Mouse (Mus musculus) kidney, postnatal 36 days (tissue): ENCODE results near the gene Appl2.
"Not testable (repeated sequence)": the region's sequence is repeated elsewhere in the genome, so short reads cannot be mapped to it uniquely, and the experiment has no call there.

Experiments
- DNase-seq, 2 experiments: peaks; one replicate each; pipeline ENCODE4 v3.0.0; 2021 to 2022; ENCODE audit warnings: mixed read lengths in 2 of 2

Appl2 gene

GRCm38 (mm10) chr10:83648131-83649020 is at the start of gene Appl2:
Gene Appl2 (minus strand): TSS chr10:83648738.
- DNase-seq: peak; percentile 97

- DNase-seq: no peak
These were observed 47.7 kb upstream of the Appl2 start for GRCm38 (mm10) chr10:83696226-83696625.

- DNase-seq: no peak
These were observed 43.8 kb upstream of the Appl2 start for GRCm38 (mm10) chr10:83692175-83692895.

- DNase-seq: peak in 1 of 2 experiments; percentile 8
These were observed 39.7 kb upstream of the Appl2 start for GRCm38 (mm10) chr10:83688215-83688614.

GRCm38 (mm10) chr10:83681334-83681733 is 32.8 kb upstream of the Appl2 start:
- no peak for DNase-seq

GRCm38 (mm10) chr10:83666556-83666955 is 18.0 kb upstream of the Appl2 start:
- no peak for DNase-seq

GRCm38 (mm10) chr10:83661925-83662324 is 13.4 kb upstream of the Appl2 start:
- no peak for DNase-seq

- peak in 1 of 2 experiments; percentile 12 for DNase-seq
These were observed 12.1 kb upstream of the Appl2 start for GRCm38 (mm10) chr10:83660605-83661004.

GRCm38 (mm10) chr10:83654591-83654990 is 6.1 kb upstream of the Appl2 start:
- no peak for DNase-seq

GRCm38 (mm10) chr10:83652205-83652866 is 3.8 kb upstream of the Appl2 start:
- DNase-seq: not testable (repeated sequence)

GRCm38 (mm10) chr10:83649037-83649436 is 499 bp upstream of the Appl2 start:
- DNase-seq: peak in 1 of 2 experiments; percentile 11

GRCm38 (mm10) chr10:83646351-83646885 is 2.1 kb downstream of the Appl2 start:
- DNase-seq: no peak

GRCm38 (mm10) chr10:83645716-83645990 is 2.9 kb downstream of the Appl2 start:
- DNase-seq: no peak

- peak in 1 of 2 experiments; percentile 19 for DNase-seq
These were observed 3.4 kb downstream of the Appl2 start for GRCm38 (mm10) chr10:83644865-83645715.

GRCm38 (mm10) chr10:83644167-83644566 is 4.4 kb downstream of the Appl2 start:
- DNase-seq: no peak

- no peak for DNase-seq
These were observed 6.9 kb downstream of the Appl2 start for GRCm38 (mm10) chr10:83641641-83642040.

GRCm38 (mm10) chr10:83639881-83640386 is 8.6 kb downstream of the Appl2 start:
- DNase-seq: no peak

- DNase-seq: peak; percentile 85 to 91
These were observed 11.2 kb downstream of the Appl2 start for GRCm38 (mm10) chr10:83637295-83637694.

- DNase-seq: no peak
These were observed 12.3 kb downstream of the Appl2 start for GRCm38 (mm10) chr10:83636191-83636590.

GRCm38 (mm10) chr10:83634461-83634860 is 14.1 kb downstream of the Appl2 start:
- DNase-seq: peak; percentile 42 to 59

- DNase-seq: no peak
These were observed 15.6 kb downstream of the Appl2 start for GRCm38 (mm10) chr10:83632806-83633374.

GRCm38 (mm10) chr10:83631775-83632174 is 16.8 kb downstream of the Appl2 start:
- DNase-seq: no peak
